Mouse (Mus musculus): ENCODE measurements around the gene Rnasel.

Gene Rnasel

DNA sequence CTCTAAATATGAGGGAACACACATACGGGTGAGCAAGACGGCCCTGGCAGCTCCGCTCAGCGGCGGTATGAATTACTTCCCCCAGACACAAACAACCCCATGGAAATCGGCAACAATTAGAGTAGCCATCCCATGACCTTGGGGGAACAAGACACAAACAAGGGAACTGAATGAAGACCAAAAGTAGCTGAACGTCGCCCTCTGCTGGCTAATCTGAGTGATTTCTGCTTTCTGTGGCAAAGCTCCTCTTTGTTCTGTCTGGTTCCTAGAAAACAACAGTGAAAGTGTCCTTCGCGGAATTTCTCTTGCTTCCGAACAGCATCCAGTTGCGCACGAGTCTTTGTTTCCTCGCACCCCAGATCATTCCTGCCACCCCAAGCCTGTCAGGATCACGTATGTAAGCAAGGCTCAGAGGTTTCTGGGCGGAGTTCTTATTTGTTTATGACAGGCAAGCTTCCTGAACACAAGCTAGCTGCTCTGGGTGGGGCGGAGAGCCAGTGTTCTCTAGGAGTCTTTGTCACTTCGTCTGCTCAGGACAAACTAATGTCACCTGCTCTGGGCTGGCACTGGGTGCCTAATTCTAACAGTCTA is at the start of gene Rnasel:
Gene Rnasel (plus strand): TSS at position 216 of the 591 bp plus-strand sequence.
- DNase-seq (ENCODE audit: low spot score) = peak; percentile 75

DNA sequence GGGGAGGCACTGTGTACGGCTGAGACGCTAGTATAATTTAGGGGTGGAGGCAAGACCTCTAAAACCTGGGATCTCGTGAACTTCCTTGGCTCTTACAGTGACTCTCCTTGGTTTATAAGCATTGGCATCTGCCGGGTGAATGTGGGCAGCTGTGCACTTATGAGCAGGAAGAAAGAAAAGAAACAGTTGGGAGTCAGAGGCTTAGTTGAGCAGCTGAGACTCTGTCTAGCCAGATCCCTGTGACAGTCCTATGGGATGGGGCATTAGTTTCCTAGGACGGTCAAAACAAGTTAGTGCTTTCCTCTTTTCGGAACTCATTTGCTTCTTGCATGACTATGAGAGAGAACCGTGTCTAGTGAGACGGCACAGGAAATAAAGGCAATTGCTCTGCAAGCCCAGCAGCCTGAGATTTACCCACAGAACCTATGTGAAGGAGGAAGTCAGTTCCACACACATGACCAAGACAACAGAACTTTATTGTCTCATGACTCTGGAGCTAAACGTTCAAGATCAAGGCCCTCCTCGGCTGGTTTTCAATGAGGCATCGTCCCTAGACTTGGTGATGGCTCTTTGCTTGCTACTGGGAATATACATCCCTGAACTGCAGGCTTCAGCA is 48.7 kb upstream of the Rnasel start:
- no peak for DNase-seq (ENCODE audit: low spot score)

DNA sequence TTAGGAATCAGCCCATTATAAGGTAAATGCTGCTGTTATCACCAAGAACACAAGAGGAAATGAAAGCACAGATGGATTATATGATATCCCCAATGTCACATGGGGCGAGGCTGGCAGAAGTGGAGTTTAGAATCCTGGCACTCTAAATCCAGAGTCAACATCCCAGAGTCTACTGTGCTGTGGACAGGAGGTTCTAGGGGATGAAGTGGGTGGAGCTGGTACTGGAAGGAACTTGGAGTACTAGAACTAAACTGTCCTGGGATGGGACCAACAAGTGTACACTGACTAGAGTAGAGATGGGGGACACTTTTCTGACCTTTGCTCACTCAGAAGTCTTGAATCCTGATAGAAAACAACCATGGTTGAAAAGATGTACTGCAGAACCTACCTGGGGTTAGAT is 47.8 kb upstream of the Rnasel start:
- DNase-seq (ENCODE audit: low spot score) = no peak

DNA sequence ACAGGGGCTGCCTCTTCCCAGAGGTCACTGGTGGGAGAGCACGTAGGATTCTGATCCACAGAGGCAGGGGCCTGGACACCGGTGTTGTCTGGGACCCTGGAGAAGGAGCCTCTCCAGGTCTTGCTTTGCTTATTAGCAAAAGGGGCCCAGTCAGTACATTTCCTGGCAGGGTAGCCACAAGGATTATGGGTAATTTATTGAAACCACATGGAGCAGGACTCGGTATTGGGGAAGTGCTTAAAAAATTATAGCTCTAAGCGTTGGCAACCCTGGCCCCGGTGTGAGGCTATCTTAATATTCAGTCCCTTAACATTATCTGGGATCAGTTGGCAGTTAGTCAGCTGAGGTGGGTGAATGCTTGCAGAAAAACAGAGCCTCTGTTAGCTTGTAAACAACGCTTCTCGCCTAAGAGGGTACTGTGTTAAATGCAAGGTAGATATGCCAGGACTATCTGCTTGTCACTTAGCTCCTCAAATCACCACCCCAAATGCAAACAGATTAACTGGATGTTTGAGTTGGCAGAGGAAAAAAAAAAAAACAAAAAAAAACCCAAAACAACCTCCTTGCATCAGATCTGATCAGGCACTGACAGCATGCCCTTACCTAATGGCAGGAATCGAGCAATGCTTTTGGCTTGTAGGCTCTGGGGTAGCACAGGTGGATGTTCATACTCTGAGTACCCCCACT is 46.9 kb upstream of the Rnasel start:
- DNase-seq (ENCODE audit: low spot score) = no peak

DNA sequence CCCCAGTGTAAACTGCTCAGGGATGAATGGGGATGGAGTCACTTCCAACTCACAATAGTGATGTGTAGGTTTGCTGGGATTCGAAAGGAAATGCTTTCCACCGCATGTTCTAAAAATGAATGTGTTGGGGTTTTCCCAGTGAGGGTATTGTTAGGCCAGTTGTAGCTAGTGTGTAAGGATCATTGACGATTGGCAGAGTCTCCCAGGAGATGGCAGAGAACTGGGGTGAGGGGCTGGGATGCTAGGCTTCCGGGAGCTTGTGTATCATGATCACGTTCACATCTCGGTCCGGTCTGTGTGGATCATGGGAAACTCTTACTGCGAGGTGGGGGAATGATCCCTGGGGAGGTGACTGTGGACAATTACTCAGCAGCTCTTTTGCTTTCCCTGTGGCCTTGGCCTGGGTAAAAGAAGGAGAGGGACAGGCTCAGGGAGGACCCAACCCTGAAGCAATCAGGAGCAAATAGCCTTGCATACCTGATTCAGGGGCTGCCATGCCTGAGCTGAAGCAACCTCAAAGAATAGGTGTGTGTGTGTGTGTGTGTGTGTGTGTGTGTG is 46.3 kb upstream of the Rnasel start:
- DNase-seq (ENCODE audit: low spot score) = no peak

DNA sequence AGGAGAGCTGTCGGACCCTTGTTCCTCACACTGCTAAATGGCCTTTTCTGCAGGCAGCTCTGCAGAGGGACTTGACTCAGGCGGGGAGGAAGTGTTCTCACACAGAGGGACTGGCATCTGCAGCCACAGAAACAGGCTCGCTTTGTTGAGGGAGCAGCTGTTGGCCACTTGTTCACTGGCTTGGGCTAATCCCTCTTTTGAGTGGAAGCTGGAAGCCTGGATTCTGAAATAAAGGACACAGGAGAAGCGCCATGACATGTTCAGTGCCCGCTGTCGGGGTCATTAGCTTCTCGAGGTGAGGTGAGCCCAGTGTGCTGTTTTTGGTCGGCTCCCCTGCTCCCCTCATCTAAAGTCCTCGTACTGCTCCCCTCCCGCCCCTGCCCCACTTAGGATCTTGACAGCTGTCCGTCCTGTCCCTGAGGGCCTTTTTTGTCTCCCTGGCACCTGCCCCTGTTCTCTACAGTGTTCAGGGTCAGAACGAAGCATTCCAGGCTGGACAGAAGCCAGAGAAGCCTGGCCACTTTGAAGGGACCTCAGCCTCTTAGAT is 45.7 kb upstream of the Rnasel start:
- DNase-seq (ENCODE audit: low spot score) = no peak

DNA sequence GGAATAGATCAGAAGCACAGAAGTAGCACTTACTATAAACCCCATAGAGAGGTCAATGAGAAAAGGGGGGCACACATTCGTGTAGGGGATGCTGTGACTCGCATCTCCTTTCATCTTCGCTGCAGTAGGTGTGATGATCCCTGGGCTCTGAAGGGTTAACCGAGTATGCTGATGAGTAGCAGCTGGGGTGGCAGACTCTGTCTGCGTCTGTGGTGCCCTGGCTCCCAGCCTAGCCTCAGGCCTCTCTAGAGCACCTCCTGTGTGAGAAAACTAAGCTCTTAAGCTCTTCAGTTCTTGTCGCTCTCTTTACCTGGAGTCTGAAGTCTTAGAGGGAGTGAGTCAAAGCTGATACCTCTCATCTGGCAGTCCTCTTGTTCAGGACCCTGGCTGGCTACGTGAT is 45.1 kb upstream of the Rnasel start:
- no peak for DNase-seq (ENCODE audit: low spot score)

DNA sequence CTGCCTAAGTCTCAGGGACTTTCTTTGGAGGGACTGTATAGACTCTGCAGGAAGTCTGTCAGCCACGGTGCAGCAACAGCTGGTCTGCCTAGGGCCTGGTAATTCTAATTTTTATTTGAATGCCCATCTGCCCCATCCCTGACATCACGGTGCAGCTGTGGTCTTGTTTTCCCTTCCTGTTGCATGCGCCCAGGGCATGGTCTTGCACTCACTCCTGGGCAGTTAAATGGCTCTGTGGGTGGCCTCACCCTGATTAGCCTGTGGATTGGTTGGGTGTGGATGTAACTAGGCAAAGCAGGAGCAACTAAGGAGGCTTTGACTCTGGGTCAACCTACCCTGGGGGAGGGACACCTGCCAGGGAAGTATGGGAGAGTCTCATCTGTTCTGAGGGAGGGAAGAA is 44.2 kb upstream of the Rnasel start:
- DNase-seq (ENCODE audit: low spot score) = no peak

DNA sequence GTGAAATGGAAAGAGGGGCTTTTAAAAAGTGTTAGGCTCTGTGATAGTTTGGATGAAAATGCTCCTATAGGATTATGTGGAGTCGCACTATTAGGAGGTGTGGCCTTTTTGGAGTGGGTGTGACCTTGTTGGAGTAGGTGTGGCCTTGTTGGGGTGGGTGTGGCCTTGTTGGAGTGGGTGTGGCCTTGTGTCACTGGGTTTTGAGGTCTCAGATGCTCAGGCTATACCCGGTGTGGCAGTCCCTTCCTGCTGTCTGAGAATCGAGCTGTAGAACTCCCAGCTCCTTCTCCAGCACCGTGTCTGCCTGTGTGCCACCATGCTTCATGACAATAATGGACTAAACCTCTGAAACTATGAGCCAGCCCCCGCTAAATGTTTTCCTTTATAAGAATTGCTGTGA is 40.6 kb upstream of the Rnasel start:
- no peak for DNase-seq (ENCODE audit: low spot score)

DNA sequence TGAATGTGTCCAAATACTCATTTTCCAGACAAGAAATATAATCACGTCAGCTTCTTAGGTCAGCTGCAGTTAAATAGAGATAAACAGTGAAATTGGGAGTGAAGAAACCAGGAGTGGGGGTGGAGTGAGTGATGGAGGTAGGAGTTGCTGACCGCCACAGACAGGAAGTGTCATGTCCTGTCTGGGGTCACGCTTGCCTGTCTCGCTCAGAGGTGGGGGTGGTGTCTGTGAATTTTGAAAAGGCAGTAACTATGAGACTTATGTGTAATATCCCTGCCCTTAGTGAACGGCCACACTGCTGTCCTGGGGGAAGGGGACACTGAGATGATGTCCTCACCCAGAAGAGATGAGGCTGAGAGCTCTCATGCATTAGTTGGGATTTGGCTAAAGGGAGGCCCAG is 39.8 kb upstream of the Rnasel start:
- no peak for DNase-seq (ENCODE audit: low spot score)

DNA sequence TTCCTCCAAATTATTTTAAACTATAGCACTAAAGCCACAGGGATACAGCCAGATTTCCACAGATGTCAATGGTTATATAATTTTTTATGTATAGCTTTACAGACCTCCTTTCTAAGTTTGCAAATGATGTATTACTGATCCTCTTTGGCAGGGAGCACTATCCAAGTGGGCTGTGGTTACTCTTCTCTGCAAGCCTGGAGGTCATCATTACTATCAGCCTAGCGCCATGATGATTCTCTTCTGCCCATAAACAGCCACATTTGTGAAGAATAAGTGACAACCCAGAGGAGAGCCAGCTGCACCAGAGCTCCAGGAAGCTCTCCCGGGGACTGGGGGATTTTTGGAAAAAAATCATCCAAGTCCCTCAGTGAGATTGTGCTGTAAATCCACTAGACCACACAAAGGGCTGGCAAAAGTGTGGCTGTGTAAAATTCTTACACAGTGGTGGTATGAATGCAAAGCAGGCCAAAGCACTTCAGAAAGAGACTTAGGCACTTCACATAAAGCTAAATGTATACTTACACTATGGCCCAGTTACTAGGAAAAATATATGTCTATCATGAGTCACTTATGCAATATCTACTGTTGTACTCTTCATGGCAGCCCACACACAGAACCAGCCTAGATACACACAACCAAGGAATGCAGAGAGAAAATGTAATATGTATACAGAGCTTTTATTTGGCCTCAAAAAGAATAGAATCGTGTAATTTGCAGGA is 37.5 kb upstream of the Rnasel start:
- DNase-seq (ENCODE audit: low spot score) = no peak

DNA sequence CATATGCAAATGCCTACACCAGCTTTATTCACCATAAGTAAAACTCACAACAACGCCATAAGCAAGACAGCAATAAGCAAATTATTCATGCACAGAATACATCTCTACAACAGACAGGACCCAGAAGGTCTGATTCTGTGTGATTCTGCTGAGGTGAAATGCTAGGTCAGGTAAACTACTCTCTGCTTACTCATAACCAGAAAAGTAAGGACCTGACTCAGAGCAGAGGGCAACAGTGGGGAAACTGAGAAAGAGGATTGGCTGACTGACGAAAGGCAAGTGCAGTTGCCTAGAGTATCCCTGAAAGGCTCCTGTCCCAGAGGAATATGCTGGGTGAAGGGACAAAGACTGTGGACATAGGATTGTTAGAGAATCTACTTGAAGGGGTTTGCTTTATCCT is 36.6 kb upstream of the Rnasel start:
- DNase-seq (ENCODE audit: low spot score) = no peak

DNA sequence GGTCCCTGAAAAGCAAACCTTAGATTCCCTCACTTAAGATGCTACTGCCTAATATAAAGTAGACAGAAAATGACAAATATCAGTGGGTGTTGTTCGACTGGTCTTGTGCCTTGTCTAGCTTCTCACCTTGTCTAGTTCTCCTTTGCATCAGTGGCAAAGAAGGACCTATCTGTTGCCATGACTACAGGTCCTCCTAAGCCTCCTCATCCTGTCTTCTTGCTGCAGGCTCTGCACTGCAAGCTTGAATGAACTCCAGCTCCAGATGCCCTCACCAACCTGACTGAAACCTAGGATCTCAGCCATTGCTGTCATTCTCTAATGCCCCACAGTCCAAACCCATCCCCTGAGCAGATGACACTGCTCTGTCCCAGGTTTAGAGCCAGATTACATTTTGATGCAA is 31.2 kb upstream of the Rnasel start:
- no peak for DNase-seq (ENCODE audit: low spot score)

DNA sequence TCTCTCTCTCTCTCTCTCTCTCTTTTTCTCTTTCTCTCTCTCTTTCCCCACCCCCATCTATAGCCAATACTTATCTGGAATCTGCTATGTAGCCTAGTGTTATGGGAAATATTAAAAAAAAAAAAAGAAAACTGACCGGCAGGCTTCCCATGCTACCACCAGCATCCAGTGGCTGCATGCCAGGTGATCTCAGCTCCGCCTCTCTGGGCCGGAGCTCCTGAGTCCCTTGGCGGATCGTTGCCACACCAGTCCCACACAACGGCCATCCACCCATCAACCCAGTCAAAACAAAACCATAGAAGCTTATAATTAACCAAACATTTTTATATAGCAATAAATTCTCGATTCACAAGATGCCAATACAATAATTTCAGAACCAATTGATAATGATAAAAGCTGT is 28.3 kb upstream of the Rnasel start:
- DNase-seq (ENCODE audit: low spot score) = no peak

DNA sequence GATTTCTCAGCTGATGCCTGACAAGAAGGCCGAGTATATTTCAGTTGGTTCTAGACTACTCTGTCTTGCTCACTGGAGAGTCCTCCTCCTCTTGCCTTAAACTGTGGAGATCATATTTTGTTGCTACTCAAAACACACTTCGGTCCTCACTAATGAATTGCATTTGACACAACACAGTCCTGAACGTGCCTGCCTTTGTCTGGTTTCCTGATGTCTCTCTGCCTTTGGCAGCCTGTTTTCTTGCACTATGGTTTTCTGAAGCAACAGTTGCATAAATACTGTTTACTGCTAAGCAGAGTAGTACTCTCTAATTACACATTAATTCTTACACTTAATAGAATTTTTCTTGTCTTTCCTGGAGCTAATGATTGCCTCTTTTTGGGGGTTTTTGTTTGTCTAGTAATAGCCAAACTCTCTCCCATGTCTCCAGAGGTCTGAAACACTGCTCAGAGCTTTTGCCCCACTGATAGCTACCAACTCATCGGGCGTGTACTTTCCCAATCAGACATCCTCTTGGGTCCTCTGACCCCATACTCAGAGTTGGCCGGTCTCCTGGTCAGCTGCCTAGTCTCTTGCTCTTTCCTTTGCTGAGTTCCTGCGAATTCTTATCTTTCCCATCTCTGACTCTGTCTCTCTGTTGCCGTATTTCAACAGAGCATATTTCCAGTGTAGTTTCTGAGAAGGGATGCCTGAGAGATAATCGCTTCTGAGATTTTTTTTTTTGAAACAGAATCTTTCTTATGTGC is 27.5 kb upstream of the Rnasel start:
- no peak for DNase-seq (ENCODE audit: low spot score)

DNA sequence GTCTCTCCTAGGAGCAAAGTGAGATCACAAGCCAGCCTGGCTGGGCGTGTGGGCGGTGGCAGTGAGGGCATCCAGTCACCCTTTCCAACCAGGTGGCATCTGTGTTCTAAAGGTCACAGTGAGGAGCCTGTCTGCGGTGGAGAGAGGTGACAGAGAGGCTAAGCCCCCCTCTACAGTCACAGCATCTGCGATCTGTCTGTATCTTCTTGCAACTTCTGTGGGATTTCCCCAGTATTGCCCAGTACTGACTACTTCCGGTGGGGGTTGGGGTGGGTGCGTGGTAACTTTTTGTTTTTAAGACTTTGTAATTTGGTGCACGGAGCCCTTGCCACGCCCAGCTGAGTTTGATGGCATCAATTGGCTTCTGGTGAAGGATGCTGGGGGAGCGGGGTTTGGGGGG is 25.8 kb upstream of the Rnasel start:
- no peak for DNase-seq (ENCODE audit: low spot score)

DNA sequence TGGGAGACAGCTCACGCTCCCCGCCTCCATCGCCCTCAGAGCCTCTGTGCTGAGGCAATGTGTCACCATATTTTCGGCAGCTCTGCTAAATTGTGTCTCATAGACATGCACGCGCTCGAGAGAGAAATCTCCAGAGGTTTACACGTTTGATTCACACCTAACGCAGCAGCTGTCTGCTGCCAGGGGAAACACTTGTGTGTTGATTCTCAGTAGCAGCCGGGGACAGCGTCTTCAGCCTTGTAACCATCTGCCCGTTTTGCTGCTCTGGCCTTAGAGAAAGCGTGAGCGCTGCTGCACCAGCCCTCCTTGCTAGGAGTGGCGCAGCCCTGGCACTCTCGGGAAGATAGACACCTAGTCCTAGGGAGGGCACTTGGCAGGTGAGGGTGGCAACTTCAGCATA is 22.6 kb upstream of the Rnasel start:
- no peak for DNase-seq (ENCODE audit: low spot score)

DNA sequence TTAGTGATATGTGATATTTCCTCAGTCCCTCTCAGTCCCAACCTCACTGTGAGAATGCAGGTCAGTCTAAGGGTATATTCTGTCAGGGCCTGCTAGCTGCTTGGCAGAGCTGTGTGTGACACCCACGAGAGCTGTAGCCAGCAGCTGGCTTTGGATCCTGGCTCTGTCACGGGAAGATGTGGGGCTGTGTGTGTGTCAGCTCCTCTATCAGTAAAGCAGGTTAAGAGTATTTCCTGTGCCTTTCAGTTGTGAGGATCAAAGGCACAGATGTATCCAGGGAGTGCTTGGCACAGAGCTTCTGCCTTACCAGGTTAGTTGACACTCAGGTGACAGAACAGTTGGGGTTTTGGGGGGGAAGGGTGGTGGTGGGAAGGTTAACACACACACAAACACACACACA is 19.4 kb upstream of the Rnasel start:
- no peak for DNase-seq (ENCODE audit: low spot score)

DNA sequence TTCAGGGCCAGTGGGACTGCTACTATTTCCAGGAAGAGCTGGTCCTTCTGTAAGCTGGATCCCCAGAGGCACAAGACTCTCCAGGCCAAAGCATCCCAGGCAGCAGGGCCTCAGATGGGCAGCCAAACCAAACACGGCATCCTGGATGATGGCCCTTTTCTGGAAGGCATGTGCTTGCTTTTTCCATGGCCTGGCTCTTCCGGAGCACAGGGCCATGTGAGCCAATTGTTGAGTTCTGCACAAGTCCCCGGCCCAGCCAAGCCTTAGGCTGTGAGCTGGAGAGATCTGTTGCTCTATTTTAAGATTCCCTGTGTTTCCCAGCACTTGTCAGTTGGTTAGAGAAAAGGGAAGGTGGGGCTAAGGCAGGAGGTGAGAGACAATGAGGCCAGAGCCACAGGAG is 18.6 kb upstream of the Rnasel start:
- DNase-seq (ENCODE audit: low spot score) = no peak

DNA sequence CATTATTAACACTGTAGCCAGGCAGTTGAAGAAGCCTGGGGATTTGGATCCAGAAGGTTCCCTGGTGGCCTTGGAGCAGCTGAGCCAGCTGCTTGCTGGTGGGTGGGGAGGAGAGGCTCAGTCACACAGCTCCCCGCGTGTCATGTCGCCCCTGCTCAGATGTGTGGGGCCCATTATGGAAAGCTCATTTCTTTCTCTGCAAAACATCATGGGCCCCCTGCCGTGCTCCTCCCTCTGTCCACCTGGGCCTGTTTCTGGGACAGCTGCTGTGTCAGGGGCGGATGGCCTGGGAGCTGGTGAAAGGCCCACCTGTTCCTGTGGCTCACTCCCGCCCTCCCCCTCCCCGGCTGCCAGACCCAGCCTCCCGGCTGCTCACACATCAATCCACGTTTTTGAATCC is 16.0 kb upstream of the Rnasel start:
- DNase-seq (ENCODE audit: low spot score) = no peak

DNA sequence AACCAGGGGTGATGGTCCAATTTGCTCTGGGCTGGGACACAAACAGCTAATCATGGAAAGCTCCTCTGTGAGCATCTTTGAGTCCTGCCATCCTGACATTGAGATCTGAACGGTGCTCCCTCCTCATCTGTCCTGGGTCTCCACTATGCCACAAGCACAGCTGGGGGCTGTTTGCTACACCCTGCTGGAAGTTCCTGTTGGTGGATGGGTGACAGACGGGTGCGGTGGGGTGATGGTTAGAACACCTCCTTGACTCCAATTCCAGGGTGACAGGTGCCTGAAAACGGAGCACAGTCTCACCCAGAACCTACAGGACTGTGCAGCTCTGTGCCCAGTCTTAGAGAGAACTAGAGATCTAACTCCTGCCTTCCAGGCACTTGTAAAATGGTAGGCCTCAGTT is 14.4 kb upstream of the Rnasel start:
- no peak for DNase-seq (ENCODE audit: low spot score)

DNA sequence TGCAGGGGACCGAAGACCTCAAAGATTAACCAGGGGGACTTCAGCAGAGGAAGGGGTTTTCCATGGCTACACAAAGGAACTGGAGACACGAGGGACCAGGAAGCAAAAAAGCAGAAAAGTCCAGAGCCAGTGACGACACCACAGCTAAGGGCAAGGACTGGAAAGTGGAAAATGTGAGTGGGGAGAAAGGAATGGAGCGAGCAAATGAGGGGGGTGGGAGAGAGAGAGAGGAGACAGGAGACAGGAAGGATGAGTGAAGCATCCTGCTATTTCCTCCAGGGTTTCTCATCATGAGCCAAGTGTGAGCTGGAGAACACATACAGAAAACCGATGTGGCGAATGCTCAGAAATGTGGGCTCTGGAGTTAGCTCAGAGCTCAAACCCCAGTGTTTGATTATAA is 13.1 kb upstream of the Rnasel start:
- DNase-seq (ENCODE audit: low spot score) = no peak
